Mouse (Mus musculus) heart, embryonic 10.5 days (tissue): ENCODE measurements at regions not wholly inside any gene's neighbourhood (a gene's known extent, or its start where the extent isn't known, plus 50 kb on each side); places are given as distances from the start of the nearest gene placed in this dataset.

ENCODE experiments used
- DNase-seq: peaks from one replicate; pipeline ENCODE4 v3.0.0-alpha.2; 2017; ENCODE audit warnings: low spot score
- H3K27ac ChIP-seq: fragments of 300-500 bp; sonication (generic); 2 replicates; pipeline ENCODE4 v1.5.1; 2016; ENCODE audit warnings: mild to moderate bottlenecking
- H3K27me3 ChIP-seq: fragments of 300-500 bp; sonication (generic); 2 replicates; pipeline ENCODE4 v1.6.1; 2016; ENCODE audit warnings: mild to moderate bottlenecking; ENCODE audit not compliant: poor library complexity, insufficient read depth, severe bottlenecking
- H3K36me3 ChIP-seq: fragments of 300-500 bp; sonication (generic); 2 replicates; pipeline ENCODE4 v1.6.1; 2016; ENCODE audit warnings: mild to moderate bottlenecking, moderate library complexity
- H3K4me1 ChIP-seq: fragments of 300-500 bp; sonication (generic); 2 replicates; pipeline ENCODE4 v1.6.1; 2016; ENCODE audit warnings: mild to moderate bottlenecking
- H3K4me3 ChIP-seq: fragments of 300-500 bp; sonication (generic); 2 replicates; pipeline ENCODE4 v1.5.1; 2016; ENCODE audit warnings: mild to moderate bottlenecking, moderate library complexity
- H3K9me3 ChIP-seq: fragments of 300-500 bp; sonication (generic); 2 replicates; pipeline ENCODE4 v1.6.1; 2016; ENCODE audit warnings: mild to moderate bottlenecking, moderate library complexity
- WGBS: fragments of 180-500 bp; shearing (Covaris S2); methylation state at CpG from one replicate; pipeline ENCODE4 v1.1.7; 2016; 5-methylcytosine and 5-hydroxymethylcytosine counted together

DNA sequence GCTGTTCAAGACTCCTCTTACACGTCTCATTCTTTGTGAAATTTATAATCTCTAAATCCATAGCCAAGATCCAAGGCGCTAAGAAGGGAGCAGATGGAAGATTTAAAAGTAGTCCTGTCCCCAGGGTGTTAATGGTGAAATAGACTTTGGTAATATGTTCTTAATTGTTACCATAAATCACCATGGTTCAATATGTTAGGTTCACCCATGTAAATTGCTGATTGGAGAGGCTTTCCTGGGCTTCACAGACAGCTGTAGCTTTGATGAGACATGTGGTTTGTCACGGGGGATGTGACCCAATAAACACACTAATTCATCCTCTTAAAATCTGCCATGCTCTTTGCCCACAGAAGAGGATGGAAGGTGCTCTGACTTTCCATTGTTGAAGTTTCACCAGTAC is 338.7 kb downstream of the Nucb2 start:
- H3K27me3 ChIP-seq: no peaks in the 10 kb centered on the region
- H3K4me1 ChIP-seq: no peaks in the 10 kb centered on the region
- H3K9me3 ChIP-seq: no peaks in the 10 kb centered on the region
- 70% methylated on average over 3 of the region's 3 CpGs for WGBS
- H3K36me3 ChIP-seq: no peaks in the 10 kb centered on the region
- no peak for DNase-seq
- H3K27ac ChIP-seq: no peak overlapping the region
- H3K4me3 ChIP-seq: no peak overlapping the region

DNA sequence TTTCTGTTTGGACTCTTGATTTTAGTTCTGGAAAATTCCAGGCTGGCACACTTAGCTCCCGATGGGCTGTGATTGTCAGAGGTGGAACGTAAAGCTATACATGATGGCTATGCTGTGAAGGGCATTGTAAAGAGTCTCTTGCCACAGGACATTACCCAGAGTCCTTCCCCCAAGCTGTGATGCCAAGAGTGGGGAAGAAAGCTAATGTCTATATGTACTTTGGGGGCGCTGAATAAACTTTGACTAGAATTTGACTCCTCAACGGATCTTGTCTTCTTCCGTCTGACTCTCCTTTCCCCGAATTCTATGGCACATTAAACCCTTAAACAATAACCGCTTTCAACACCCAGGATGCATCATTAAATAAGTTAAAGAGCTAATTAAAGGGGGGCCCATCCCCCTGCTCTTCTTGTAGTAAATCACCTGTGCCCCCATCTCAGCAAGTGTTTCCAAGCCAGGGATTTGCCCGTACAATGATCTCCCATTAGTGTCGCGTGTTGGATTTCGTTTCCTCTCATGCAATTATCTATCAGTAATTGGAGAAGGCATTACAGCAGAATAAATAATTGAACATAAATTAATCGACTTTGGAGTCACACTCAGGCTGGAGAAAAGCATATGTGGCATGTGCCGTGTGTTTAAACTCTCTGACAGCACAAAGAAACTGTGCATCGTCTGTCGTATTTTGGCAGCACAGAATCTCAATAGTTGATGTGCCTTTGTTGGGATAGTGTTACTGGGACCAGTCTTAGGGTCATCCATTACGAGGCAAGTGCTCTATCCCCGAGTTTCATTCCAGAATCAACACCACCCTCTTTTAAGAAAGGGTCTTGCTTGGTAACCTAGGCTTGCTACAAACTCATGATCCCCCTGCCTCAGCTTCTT is 343.9 kb downstream of the Nucb2 start:
- Histone ChIP-seq H3K27me3 (no peaks in the 10 kb centered on the region), H3K4me1 (no peaks in the 10 kb centered on the region), H3K36me3 (no peaks in the 10 kb centered on the region), H3K9me3 (no peaks in the 10 kb centered on the region), H3K4me3 (no peak overlapping the region), H3K27ac (no peak overlapping the region)
- DNase-seq: no peak
- WGBS: 81% methylated on average over 17 of the region's 17 CpGs

DNA sequence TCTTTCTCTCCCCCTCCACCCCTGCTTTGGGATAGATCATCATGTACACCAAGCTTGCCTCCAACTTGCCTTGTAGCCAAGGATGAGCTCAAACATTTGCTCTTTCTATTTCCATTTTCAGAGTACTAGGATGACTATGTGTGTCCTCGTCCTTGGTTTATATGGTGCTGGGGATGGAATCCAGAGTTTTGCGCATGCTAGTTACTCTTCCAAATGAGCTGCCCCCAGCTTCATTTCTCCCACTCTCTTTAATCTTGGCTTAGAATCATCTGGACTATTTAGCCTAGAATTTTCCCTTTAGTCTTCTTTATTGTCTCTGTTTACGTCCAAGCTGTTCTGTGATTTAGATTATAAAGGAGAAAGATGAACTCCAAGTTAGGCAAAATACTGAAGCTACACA is 349.2 kb downstream of the Nucb2 start:
- no peaks in the 10 kb centered on the region for H3K9me3 ChIP-seq

DNA sequence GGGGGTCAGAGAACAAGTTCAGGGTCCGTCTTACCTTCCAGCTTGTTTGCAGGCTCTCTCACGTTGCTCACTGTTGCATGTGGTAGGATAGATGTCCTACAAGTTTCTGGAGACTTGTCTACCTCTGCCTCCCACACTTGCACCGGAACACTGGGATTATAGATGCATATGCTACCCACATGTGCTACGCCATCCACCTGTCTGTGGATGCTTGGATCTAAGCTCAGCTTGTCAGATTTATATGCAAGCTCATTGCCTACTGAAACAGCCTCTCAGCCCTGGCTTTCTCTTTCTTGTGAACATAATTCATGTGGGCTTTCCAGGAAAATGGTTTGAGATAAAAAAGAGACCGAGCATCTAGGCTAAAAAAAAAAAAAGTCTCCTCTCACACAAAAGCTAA is 353.0 kb downstream of the Nucb2 start:
- Histone ChIP-seq H3K36me3 (no peaks in the 10 kb centered on the region), H3K4me3 (no peak overlapping the region), H3K27me3 (no peaks in the 10 kb centered on the region), H3K4me1 (no peaks in the 10 kb centered on the region), H3K9me3 (no peaks in the 10 kb centered on the region), H3K27ac (no peak overlapping the region)
- no peak for DNase-seq
- 79% methylated on average over 5 of the region's 5 CpGs for WGBS

More for the DNA sequence above, 349.2 kb downstream of the Nucb2 start:
- no peaks in the 10 kb centered on the region for H3K36me3 ChIP-seq
- WGBS: 86% methylated on average over 3 of the region's 3 CpGs
- no peak for DNase-seq
- no peak overlapping the region for H3K4me3 ChIP-seq
- no peaks in the 10 kb centered on the region for H3K27me3 ChIP-seq
- no peak overlapping the region for H3K27ac ChIP-seq
- H3K4me1 ChIP-seq: no peaks in the 10 kb centered on the region

DNA sequence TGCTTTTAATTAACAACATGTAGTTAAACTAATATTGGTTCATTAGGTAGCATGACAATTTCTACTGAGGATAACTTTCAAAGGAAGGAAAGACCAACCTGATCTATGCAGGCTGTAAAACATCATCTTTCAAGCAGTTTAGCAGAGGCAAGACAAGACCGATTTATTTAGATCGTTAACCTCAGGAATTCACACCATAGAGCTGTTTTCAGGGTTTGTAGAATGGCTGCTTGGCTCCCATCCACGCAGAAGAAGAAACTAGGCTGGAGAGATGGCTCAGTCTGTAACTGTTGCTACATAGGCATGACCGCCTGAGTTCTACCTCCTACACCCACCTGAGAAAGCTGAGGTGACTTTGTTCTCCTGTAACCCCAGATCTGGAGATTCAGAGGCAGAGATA is 353.6 kb downstream of the Nucb2 start:
- Histone ChIP-seq H3K9me3 (no peaks in the 10 kb centered on the region), H3K27me3 (no peaks in the 10 kb centered on the region), H3K36me3 (no peaks in the 10 kb centered on the region), H3K4me3 (no peak overlapping the region), H3K4me1 (no peaks in the 10 kb centered on the region), H3K27ac (no peak overlapping the region)
- 74% methylated on average over 4 of the region's 4 CpGs for WGBS
- no peak for DNase-seq

DNA sequence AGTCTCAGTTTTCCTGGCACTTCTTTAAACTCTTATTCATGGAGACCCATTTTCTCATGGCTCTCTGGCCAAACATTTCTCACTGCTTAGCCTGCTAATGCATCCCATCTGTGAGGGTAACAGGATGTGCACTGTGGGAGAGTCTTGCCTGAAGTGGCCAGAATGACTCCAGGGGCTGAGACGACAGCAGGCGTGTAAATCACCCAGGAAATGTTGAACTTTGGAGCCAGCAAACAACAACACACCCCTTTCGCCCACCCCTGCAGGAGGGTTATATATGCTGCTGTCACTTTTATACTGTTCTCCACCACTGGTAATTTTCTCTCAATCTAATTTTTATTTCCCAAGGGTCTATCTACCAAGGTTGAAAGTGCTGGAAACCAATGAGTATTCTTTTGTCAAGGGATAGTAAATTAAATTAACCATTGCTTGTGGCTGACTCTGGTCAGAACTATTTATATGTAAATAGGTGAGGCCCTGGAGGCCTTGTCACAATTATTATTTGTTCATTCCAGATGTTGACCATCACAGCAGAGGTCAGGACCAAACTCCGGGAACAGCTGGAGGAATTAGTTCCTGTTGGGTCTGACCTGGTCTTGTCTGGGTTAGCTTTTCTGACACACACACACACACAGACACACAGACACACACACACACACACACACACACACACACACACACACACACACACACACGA is 378.2 kb downstream of the Nucb2 start:
- no peaks in the 10 kb centered on the region for H3K27me3 ChIP-seq
- H3K4me3 ChIP-seq: no peak overlapping the region
- H3K4me1 ChIP-seq: no peaks in the 10 kb centered on the region
- H3K36me3 ChIP-seq: no peaks in the 10 kb centered on the region
- no peak overlapping the region for H3K27ac ChIP-seq
- H3K9me3 ChIP-seq: no peaks in the 10 kb centered on the region
- no peak for DNase-seq
- 82% methylated on average over 5 of the region's 5 CpGs for WGBS

DNA sequence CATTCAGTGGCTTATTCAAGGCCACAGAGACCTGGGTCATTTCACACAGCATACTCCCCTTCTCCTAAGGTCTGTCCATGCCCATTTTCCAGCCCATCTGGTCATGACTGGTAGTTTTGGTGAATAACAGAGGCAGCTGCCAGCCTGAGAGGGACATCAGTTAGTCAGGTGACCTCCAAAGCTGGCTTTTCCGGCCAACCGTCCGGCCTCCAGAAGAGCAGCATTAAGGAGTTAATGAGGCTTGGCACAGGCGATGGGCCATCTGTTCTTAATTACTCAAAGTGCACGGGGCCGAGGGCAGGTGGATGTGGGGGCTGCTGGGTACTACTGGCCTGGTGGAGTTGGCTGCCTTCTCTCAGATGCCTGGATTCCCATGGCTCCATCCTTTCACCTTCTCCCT is 389.7 kb downstream of the Nucb2 start:
- Histone ChIP-seq H3K36me3 (no peaks in the 10 kb centered on the region), H3K4me3 (no peak overlapping the region), H3K4me1 (no peaks in the 10 kb centered on the region), H3K9me3 (no peaks in the 10 kb centered on the region), H3K27me3 (no peaks in the 10 kb centered on the region), H3K27ac (no peak overlapping the region)
- no peak for DNase-seq
- WGBS: 75% methylated on average over 6 of the region's 6 CpGs

DNA sequence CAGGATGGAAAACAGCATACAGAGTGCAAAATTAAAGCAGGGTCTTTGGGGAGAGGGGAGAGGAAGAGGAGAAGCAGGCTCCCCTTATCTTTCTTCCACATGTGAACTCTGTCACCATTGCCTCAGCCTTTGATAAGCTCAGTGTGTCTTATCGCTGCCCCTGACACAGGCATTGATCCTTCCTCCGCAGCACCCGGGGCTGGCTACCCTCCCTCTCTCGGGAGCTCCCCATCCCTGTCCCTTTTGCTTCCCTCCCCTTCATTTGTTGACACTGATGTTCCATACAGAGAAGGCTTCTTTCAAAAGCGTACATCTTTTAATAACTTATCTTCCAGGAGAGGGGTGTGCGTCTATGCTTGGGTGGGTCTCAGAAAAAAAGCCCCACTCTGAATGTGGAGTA is 411.6 kb downstream of the Nucb2 start:
- H3K4me3 ChIP-seq: 0 out of 2 replicates have a peak overlapping the region, but pooled peaks have one; percentile 15
- H3K36me3 ChIP-seq: no peaks in the 10 kb centered on the region
- H3K4me1 ChIP-seq: peaks cover 10% of the 10 kb centered on the region
- WGBS: 14% methylated on average over 6 of the region's 6 CpGs
- no peaks in the 10 kb centered on the region for H3K9me3 ChIP-seq
- DNase-seq: no peak
- no peaks in the 10 kb centered on the region for H3K27me3 ChIP-seq
- no peak overlapping the region for H3K27ac ChIP-seq

DNA sequence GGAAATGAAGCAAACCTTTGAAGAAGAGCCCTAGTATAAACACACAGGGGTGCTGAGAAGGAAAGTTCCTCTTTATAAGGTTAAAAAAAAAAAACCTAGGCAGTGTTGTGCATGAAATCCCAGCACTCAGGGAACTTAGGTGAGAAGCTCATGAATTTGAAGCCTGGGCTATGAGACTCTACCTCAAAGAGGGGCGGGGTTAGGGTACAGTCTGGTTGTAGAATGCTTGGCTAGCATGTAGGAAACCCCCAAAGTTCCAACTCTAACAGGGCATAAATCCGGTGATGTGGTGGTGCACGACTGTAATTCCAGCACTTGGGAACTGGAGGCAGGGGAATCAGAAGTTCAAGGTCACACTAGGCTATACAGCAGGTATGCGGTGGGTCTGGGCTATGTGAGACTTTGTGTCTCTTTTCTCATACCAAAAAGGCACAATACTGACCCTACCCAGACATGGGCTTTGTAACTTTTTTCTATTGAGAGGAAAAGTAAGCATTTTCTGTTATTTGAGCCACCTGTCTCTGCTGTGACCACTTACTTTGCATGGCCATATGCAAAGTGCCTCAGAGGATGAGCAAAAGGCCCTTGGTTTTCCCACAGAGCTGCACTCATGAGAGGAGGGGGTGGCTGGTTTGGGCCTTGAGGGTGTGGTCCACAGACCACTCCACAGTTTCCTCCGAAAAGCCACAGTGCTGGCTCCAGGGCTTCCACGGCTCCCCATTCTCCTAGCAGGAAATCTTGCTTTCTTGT is 413.9 kb downstream of the Nucb2 start:
- Histone ChIP-seq H3K27me3 (no peaks in the 10 kb centered on the region), H3K27ac (no peak overlapping the region), H3K9me3 (no peaks in the 10 kb centered on the region), H3K4me1 (peaks cover 10% of the 10 kb centered on the region), H3K36me3 (no peaks in the 10 kb centered on the region), H3K4me3 (no peak overlapping the region)
- no peak for DNase-seq
- WGBS: 87% methylated on average over 6 of the region's 6 CpGs

DNA sequence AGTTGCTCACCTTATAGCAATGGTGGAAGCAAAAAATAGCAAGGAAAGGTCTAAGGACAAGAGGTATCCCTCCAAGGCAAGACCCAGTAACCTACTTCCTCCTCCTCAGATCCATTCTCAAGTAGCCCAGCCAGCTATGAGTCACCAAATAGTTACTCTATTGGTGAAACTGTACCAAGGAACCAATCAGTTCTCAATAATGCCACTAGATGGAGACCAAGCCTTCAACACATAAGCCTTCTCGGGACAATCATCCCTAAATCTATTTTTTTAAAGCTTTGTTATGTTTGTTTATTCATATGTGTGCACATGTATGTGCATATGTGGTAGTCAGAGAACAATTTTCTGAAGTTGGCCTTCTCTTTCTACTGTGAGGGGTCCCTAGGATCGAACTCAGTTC is 434.3 kb upstream of the Xylt1 start:
- Histone ChIP-seq H3K4me1 (no peaks in the 10 kb centered on the region), H3K36me3 (no peaks in the 10 kb centered on the region), H3K27ac (no peak overlapping the region), H3K27me3 (no peaks in the 10 kb centered on the region), H3K9me3 (no peaks in the 10 kb centered on the region), H3K4me3 (no peak overlapping the region)
- no peak for DNase-seq
- 83% methylated on average over 2 of the region's 2 CpGs for WGBS

DNA sequence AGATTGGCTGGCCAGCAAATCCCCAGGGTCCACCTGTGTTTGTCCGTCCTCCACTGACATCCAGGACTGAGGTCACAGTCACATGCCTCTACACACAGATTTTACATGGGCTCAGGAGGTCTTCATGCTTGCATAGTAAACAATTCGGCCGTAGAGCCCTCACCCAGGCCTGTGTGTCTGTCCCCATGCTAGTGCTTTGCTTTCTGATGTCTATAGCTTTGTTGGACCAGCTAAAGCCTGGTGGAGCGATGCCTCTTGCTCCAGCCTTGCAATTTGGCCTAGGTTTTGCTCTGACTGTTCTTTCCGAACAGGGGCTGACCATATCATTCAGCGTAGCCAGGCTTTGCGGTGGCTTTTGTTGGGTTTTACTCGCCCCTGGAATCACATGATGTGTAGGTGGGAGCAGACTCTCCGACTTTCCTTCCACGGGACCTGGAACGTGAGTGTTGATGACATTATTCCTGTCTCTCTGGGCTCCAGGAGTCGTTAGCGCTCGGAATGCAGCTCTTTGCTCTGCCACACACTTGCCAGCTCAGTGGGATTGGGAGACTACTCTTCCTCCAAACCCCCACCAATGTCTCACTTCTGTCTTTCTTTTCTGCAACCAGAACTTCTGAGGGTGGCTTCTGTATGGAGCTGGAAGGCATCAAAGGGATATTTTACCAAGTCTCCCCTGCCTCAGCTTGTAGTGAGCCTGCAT is 421.4 kb upstream of the Xylt1 start:
- Histone ChIP-seq H3K27me3 (no peaks in the 10 kb centered on the region), H3K4me3 (no peak overlapping the region), H3K27ac (no peak overlapping the region), H3K36me3 (no peaks in the 10 kb centered on the region), H3K4me1 (no peaks in the 10 kb centered on the region), H3K9me3 (no peaks in the 10 kb centered on the region)
- DNase-seq: peak; percentile 66
- whole genome bisulfite sequencing: 77% methylated on average over 14 of the region's 14 CpGs

DNA sequence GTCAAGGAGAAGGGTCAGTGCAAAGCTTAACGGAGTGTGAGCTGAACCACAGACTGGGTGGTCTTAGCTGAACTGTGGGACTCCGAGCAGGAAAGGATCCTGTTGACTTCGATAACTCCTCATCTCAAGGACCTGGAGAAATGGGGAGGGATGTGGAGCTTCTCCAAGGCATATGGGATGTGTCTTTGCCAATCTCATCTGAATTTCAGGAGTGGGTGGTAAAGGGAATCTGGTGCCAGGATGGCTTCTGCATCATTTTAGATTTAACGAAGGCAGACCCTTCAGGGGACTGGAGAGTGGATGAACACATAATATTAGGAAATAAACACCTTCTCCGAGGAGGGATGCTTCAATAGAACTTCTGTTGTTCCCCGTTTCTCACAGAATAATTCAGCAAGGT is 416.9 kb upstream of the Xylt1 start:
- peak; percentile 57 for DNase-seq
- Histone ChIP-seq H3K27me3 (no peaks in the 10 kb centered on the region), H3K4me1 (no peaks in the 10 kb centered on the region), H3K9me3 (no peaks in the 10 kb centered on the region), H3K27ac (no peak overlapping the region), H3K4me3 (no peak overlapping the region), H3K36me3 (no peaks in the 10 kb centered on the region)
- 68% methylated on average over 6 of the region's 6 CpGs for WGBS
